Mouse (Mus musculus) v-Abl transformed pro-B cells (cell line): ENCODE results near the gene Ern1.

Experiments
- in situ Hi-C, 2 experiments: fragments of 400-800 bp; cut with MboI; formaldehyde crosslinking; loops; one replicate each; pipeline ENCODE4 v1.15.1; 2025; ENCODE audit not compliant: unreplicated experiment in 2 of 2

Ern1 gene

GRCm38 (mm10) chr11:106486866-106487732 lies 553 bp downstream of the Ern1 start:
- in situ Hi-C loops = loop anchor here in 1 of 2 experiments (25.0 kb wide), 1 partner anchor 150 kb away; no protein-coding TSS in a partner anchor

DNA sequence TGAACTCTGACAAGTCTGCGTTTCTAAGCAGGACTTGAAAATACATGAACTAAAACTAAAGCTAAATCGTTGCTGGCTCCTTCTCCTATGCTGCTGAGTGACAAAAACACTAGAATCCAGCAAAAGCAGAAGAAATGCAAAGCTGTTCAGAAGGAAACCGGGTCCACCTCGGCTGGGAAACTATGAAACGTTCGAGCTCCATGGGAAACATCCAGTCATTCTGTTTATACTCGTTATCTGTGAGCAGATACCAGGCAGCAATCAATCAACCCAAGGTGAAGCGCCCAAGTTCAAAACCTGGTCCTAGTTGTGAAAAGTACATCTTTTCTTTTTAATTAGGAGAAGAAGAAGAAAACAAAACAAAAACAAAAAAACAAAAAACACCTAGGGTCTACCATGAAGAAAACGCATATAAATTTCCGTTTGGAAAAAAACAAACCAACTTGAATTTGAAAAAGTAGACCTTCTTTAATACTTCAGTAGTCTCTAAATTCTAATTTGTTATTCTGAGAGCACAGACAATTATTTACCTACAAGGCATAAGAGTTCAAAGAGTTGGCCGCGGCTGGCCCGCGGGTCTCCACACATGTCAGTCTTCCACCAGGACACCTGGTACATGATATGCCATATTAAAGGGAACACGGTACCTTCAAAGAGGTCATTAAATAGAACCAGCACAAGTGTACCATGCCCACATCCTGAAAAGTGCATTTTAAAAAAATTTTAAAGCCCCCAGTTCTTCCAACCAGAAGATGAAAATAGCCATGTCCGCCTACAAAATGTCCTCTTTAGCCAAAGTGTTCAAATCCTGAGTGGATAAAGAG lies 1.4 kb downstream of the Ern1 start:
- in situ Hi-C loops = loop anchor here in 1 of 2 experiments (25.0 kb wide), 1 partner anchor 149 kb away; no protein-coding TSS in a partner anchor

DNA sequence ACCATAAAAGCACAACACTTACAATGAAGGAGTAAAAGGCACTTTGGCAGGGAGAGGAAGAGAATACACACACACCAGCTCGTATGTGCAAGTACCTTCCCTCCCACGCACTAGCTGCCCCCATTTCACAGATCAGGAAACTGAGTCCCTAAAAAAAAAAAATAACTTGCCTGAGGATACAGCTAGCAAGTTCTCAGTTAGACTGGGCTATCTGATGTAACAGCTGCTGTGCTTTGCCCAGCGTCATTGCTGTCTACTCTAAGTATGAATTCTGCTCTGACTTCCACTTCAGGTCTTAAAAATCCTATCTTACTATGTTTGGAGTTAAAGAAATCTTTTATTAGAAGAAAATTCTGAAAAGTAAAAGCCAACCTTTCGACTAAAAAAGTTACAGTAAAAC lies 2.0 kb downstream of the Ern1 start:
- in situ Hi-C loops = loop anchor here in 1 of 2 experiments (25.0 kb wide), 1 partner anchor 148 kb away; no protein-coding TSS in a partner anchor

GRCm38 (mm10) chr11:106484875-106485274 lies 2.8 kb downstream of the Ern1 start:
- in situ Hi-C loops = loop anchor here in 1 of 2 experiments (25.0 kb wide), 1 partner anchor 148 kb away; no protein-coding TSS in a partner anchor

GRCm38 (mm10) chr11:106482867-106483266 lies 4.8 kb downstream of the Ern1 start:
- in situ Hi-C loops = loop anchor here in 1 of 2 experiments (25.0 kb wide), 1 partner anchor 146 kb away; no protein-coding TSS in a partner anchor

GRCm38 (mm10) chr11:106481651-106482050 lies 6.0 kb downstream of the Ern1 start:
- in situ Hi-C loops = loop anchor here in 1 of 2 experiments (25.0 kb wide), 1 partner anchor 144 kb away; no protein-coding TSS in a partner anchor

DNA sequence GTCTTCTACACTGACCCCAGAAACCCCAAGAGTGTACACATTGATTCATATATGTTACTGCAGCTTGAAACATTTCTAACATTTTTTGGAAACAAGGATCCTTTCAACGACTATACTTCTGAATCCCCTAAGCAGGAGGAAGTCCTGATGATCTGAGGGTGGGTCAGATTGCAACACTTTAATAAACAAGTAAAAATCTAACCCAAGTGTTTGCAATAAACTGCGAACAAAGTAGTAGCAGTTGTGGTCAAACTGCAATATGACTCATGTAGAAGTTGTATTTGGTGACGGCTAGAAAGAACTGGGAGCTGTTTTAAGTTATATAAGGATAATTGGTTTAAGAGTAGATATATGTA lies 7.1 kb downstream of the Ern1 start:
- in situ Hi-C loops = loop anchor here in 1 of 2 experiments (25.0 kb wide), 1 partner anchor 143 kb away; no protein-coding TSS in a partner anchor

DNA sequence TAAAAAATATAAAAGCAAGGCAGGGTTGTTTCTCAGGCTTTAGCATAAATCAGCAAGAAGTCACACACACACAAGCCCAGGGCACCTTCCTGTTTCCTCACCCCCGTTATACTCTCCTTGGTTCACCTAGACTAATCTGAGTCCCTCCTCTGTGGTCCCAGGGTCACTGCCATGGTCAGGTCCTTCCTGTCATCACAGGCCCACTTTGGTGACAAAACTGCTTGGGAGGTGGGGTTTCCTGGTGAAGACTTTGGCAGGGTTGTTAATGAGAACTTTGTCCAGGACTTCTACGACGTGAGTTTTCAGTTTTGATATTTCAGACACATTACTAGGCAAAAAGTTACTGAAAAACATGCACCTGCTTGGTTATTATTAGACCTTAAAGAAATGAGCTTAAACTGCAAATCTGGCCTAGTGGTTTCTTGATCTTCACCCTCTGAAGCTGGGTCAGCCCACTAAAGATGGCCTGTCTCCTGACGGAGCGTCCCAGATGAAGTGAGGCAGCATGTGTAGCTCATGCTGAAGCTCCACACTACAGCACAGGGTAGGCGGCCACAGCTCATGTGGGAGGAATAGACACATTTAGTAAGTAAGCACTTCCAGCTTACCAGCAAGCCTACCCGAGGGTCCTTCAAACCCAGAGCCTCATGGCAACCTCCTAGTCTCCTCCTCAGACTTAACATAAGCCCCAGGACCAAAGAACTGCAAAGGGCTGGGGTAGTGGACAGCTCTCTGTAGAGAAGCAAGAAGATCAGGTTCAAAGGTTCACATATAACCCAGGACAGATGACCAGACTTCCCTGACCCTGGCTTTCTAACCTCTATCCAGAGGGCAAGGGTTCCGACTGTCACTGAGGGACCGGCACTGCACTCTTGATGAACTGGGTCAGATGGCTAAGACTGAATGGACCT lies 7.8 kb downstream of the Ern1 start:
- in situ Hi-C loops = loop anchor here in 1 of 2 experiments (25.0 kb wide), 1 partner anchor 143 kb away; no protein-coding TSS in a partner anchor

DNA sequence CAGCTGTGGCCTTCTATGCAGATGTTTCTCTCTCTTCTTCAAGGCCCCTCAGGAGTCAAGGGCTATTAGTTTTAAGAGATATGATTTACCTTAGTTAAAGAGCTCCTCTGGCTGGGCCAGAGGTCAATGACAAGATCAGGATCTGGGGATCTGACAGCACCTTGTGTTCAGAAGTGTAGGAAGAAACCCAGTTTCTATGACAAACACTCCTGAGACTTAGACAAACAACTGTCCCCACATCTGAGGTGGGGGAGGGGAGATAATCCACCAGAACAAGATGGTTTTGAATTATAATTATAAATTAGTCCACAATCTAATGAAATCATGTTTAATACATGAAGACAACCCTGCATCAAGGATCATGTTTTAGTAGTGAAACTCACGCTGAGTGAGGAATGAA lies 8.9 kb downstream of the Ern1 start:
- in situ Hi-C loops = loop anchor here in 1 of 2 experiments (25.0 kb wide), 1 partner anchor 141 kb away; no protein-coding TSS in a partner anchor

DNA sequence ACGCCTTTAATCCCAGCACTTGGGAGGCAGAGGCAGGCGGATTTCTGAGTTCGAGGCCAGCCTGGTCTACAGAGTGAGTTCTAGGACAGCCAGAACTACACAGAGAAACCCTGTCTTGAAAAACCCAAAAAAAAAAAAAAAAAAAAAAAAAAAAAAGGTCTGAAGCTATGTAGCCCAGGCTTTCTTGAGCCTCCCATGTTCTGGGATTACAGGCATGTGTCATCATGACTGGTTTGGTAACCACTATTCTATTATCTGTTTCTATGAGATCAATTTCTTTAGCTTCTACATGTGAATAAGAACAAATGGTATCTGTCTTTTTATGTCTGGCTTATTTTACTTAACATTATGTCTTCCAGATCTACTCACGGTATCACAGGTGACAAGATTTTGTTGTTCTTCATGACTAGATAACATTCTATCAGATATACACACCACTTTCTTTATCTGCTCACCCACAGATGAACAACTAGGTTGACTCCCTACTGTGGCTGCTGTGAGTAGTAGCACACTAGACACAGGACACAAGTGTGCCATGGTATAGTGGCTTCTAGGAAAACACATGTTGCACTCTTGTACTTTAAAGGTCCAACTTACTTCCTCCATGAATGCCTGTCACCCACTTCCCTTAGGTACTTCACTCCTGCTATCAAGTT lies 10.0 kb downstream of the Ern1 start:
- in situ Hi-C loops = loop anchor here in 1 of 2 experiments (25.0 kb wide), 1 partner anchor 140 kb away; no protein-coding TSS in a partner anchor

GRCm38 (mm10) chr11:106475309-106475708 lies 12.3 kb downstream of the Ern1 start:
- in situ Hi-C loops = loop anchor here in 1 of 2 experiments (25.0 kb wide), 1 partner anchor 138 kb away; no protein-coding TSS in a partner anchor

DNA sequence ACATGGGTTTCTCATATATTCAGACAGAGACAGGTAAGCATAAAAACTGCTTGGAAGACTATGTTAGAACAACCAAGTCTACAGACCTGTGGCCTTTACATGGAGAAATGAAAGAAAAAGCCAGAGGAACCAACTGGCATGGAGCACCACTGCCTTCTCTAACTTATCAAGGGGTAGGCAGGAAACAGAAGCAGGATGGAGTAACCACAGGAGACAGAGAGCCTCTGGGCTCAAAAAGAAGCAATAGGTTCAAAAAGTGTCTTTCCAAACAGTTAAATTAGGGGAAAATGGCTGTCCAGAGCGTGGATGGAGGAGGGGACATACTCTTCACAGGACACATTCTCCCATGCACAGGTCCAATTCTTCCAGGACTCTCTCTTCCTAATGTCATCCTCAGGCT lies 16.0 kb downstream of the Ern1 start:
- in situ Hi-C loops = no loop called here

DNA sequence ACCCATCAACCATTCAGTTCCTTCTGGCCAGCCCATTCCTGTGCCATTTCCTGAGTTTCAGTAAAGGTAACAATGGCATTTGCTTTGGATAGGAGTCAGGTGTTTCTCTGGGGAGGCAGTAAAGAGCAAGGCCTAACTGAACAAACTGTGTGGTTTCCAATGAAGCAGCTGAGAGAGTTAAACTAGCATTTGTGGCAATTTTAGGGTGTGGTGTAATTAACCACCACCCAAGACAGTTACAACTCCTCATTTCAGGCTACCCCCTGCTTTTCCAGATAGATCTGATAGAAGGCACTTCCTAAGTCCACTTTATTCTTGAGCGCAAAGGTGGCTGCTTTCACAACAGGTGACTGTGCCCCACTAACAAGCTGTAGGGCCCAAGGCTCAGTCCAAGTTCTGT lies 19.1 kb downstream of the Ern1 start:
- in situ Hi-C loops = no loop called here

- in situ Hi-C loops = no loop called here
These were observed 21.7 kb downstream of the Ern1 start for GRCm38 (mm10) chr11:106465932-106466331.

- in situ Hi-C loops = no loop called here
These were observed 22.1 kb downstream of the Ern1 start for GRCm38 (mm10) chr11:106465545-106465903.

DNA sequence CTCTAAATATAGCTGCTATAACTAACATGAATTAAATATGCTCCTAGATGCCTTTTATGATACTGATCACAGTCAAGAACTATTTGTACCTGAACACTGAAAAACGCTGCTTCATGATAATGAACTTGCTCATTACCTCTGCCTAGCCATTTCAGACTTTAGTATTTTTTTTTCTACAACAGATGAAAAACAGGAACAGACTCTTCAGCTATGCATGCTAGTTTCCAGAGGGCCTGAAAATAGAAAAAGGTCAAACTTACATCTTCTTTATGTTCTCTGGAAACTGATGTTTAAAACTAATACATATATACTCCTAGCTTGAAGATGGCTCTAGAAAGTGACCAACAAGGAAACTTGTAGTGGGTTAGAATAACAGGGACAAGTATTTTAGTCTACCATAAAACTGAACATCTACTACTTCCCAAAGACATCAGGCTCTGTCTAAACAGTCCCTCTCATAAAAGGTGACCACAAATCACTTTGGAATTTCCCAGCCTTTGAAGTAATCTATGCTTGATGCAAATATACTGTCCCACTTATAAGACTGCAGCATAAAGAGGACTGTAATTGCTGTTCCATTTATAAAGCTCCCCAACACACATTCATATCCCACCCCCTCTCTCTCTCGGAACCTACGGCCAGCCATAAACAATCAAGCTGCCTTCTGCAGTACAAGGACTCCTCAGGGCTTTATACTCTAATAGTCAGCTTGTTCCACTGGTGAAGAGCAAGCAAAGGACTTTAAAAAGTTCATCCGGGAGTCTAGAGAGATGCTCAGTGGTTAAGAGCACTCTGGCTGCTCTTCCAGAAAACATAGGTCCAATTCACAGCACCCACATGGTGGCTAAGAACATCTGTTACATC lies 22.7 kb downstream of the Ern1 start:
- in situ Hi-C loops = no loop called here

- in situ Hi-C loops = no loop called here
These were observed 23.8 kb downstream of the Ern1 start for GRCm38 (mm10) chr11:106463845-106464244.

GRCm38 (mm10) chr11:106462309-106462708 lies 25.3 kb downstream of the Ern1 start:
- in situ Hi-C loops = no loop called here
